Mouse (Mus musculus): ENCODE results near the gene Afmid.

Gene Afmid

DNA sequence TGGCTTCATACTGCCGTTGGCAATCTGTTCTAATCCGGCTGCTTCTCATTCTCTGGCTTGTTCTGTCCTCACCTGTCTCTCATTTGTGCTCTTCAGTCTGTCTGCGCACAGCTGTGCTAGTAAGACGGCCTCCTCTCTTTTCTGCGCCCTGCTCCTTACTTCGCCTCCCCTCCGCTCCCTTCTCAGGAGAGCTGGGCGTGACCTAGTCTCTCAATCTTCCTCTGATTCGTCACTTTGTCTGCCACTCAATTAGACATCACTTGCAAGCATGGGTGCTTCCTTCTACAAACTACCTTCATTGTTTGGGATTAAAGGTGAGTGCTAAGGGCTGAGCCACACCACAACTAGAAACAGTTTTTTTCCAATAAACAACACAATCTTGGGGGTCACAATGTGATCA, 28.5 kb downstream of the Afmid start:
- no peak for DNase-seq

DNA sequence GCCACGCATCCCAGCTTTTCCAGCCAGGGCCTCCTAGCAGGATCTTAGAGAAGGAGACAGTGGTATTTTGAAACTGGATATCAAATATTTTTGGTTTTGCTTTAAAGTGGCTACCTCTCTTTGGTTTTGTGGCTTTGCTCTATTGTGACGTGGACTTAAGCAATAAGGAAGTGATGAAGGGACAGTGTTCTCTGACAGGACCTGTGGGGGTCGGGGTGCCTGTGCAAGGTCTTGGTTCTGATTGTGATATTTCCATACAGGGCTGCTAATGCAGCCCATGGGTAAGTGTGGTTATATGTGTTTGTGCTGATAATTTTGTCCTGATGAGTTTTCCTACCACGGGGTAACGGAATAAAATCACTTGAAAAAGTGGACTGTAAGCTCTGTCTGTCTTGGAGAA, 29.6 kb downstream of the Afmid start:
- DNase-seq = no peak

GRCm38 (mm10) chr11:117855975-117856374, 30.3 kb downstream of the Afmid start:
- no peak for DNase-seq

GRCm38 (mm10) chr11:117857462-117857861, 31.7 kb downstream of the Afmid start:
- no peak for DNase-seq

- no peak for DNase-seq
These were observed 32.7 kb downstream of the Afmid start for GRCm38 (mm10) chr11:117858392-117858791.

DNA sequence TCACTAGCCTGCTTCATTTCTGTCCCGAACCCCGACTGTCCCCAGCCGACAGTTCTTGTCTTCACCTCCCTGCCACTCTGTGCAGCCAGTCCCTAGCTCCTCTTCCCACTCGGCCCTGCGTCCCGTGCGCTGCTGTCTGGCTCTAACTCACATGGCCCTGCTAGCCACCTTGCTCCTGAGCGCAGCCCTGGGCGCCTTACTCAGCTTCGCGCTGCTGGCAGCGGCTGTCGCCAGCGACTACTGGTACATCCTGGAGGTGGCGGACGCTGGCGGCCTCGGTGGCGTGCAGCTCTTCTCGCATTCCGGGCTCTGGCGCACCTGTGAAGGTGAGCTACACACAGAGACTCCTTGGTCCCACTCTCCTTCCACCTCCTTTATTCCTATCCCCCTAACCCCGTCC, 34.9 kb downstream of the Afmid start, which contains the start of gene Tmem235:
TSS of gene Tmem235 (plus strand) at position 152 of the 400 bp plus-strand sequence.
- DNase-seq = no peak

GRCm38 (mm10) chr11:117863174-117863856, 37.6 kb downstream of the Afmid start:
- no peak for DNase-seq

GRCm38 (mm10) chr11:117864805-117865204, 39.1 kb downstream of the Afmid start:
- DNase-seq = no peak

- DNase-seq = no peak
These were observed 40.3 kb downstream of the Afmid start for GRCm38 (mm10) chr11:117865988-117866387.

DNA sequence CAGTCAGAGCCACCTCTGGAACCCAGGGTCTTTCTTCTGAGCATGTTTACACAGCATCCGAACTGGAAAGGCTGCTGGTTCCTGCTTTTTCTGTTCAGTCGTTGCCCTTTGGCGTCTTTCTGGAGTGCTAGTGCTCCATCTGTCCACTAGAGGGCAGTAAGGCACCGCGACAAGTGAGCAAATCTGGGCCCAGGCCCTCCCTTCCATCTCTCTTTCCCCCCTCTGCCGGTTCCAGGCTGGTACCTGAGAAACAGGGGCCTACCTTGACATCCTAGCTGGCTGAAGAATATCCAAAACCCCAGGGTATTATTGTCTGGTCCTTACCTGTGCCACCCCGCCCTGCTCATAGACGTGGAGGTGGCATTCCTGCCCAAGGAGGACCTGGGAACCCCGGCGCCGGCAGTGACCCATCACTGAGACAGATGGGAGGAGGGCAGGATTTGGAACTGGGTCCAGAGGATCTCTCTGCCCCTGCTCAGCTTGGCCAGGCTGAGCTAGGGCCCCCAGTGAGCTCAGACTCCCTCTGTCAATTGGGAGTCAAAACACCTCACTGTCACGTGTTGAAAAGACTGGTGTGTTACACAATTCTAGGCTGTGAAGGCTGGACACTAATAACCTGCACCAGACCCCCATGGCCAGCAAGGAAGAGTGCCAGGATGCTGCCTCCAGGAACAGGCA, 45.1 kb downstream of the Afmid start:
- peak; percentile 83 to 88 for DNase-seq

- no peak for DNase-seq
These were observed 45.7 kb downstream of the Afmid start for GRCm38 (mm10) chr11:117871376-117871775.

- DNase-seq = peak in 1 of 2 experiments; percentile 31
These were observed 46.3 kb downstream of the Afmid start for GRCm38 (mm10) chr11:117871911-117872584.

- peak; percentile 88 to 92 for DNase-seq
These were observed 47.3 kb downstream of the Afmid start, which contains the start of gene Tha1 for GRCm38 (mm10) chr11:117872861-117873608. Gene Tha1 (minus strand): TSS chr11:117873481.

DNA sequence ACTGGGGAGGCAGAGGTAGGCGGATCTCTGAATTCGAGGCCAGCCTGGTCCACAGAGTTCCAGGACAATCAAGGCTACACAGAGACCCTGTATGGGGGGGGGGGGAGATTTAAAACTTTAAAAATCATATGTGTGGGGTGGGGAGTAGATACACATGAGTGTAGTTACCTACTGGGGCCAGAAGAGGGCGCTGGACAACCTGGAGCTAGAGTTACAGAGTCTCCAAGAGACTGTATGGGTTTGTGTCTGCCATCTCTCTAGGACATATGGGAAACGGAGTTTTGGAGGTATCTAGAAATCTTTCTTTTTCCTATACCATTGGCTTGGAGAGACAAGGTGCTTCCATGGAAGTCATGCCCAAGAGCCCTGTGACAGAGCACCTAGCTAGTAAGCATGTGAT, 48.7 kb downstream of the Afmid start:
- no peak for DNase-seq

GRCm38 (mm10) chr11:117875681-117876080, 50.0 kb downstream of the Afmid start:
- no peak for DNase-seq

DNA sequence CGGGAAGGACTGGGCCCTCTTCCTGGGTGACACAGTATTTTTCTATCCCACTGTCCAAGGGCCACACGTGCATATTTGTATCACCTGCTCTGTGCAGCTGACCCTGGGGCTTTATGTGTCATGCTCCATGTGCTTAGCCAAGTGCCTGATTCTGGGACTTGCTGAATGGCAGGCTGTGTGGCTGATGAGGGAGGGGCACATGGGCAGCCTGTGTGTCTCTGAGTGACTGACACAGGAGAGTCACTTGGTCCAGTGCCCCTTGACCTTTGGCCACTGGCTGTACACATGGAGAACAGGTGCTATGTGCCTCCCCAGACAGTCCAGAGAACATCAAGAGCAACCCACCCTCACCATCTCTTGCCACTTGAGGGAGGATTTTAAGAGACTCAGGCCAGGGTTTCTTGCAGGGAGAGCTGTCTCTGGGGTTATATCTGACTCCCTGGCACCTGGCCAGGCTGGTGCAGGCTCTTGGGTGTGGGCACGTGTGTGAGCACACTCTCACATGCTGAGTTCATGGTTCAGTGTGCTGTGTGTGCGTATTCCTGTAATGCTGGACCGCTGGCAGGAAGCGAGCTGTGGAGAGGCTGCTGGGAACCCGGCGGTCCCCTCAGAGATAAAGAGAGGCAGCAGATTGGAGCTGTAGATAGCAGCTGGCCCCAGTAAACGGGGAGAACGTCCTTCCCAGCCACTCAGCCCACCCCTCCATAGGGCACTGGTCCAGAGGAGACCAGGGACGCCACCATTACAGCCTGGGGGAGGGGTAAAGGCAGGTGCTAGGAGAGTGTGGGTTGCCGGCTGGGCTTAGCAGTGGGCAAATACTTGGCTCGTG, 52.4 kb downstream of the Afmid start:
- peak in 1 of 2 experiments; percentile 35 for DNase-seq

DNA sequence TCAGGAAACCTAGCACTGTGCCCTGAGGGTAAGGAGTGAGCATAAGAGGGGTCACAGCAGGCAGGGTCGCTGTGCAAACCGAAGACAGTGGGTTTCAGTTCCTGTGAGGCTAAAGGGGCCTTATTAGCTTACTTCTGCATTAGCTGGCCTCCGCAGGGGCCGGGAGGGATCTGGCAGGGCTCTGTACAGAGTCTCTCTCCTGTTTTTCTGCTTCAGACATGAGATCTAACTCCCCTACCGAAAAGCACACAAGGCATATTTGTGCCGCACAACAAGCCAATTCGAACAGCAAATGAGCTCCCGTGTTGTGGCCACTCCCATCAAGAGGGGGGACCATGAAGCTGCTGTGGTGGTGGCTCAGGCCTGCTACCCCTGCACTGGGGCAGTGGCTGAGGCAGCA, 53.2 kb downstream of the Afmid start:
- DNase-seq = no peak

- no peak for DNase-seq
These were observed 54.0 kb downstream of the Afmid start for GRCm38 (mm10) chr11:117879676-117880075.

DNA sequence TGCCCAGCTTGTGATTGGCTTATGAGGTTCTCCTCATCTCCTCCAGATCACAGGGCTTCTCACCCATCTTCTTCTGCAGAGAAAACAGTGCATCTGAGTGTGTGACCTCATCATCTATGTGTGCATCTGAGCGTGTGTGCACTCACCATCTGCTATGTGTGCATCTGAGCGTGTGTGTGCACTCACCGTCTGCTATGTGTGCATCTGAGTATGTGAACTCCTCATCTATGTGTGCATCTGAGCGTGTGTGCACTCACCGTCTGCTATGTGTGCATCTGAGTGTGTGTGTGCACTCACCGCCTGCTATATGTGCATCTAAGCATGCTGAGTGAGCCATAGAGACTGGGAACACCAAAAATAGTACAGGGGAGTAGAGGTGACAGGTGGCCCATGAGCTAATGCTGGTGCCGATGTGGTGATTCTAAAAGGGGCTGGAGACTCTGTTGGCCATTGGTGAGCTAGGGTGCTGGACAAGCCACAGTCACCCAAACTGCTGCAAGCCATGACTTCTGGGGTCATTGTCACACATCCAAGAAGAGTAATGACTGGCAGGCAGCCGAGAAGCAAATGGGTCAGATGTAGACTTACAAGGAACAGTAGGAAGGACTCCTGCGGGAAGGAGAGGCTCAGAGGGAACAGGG, 54.7 kb downstream of the Afmid start:
- peak; percentile 14 to 44 for DNase-seq

DNA sequence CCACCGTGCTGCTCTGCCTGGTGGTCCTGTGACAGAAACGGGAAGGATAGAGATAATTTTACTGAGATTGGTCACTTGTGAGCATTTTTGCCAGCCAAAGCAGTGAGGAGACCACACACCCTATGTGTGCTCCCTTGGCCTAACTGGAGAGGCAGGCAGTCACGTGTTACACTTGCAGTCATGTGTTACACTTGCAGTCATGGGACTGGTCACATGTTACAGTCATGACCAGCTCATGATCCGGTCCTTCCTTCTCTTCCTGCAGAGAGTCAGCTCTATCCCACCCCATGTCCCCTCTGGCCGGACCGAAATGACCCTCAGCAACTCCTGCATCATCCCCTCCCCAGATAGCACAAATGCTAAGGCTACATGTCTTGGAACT, 55.2 kb downstream of the Afmid start:
- no peak for DNase-seq

GRCm38 (mm10) chr11:117881787-117882186, 56.1 kb downstream of the Afmid start:
- no peak for DNase-seq

DNA sequence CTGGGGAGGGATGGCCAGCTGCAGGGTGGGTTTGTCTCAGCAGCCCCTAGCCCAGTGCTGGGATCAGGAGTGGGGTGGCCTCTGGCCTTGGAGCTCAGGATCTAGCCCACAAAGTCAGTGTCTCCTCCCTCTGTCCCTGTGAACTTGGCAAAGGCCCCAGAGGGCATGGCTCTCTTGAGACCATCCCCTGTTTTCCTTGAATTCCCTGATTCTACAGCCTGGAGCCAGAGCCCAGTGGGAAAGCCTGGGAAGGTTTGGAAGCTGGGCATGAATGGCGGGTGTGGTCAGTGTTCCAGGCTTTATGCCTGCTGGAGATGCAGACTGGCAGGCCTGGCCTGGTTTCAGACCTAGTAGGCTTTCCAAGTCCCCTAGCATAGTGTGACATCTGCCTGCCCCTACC, 56.5 kb downstream of the Afmid start:
- no peak for DNase-seq

Data from cerebellum, adult 18-20 months (tissue).